Mouse (Mus musculus) spleen, postnatal 0 days (tissue): ENCODE measurements around the gene Kntc1. TPM values are rescaled to one million over a fixed set of nuclear protein-coding genes. Genes with fewer than 3 reads are reported as not detected.

ENCODE experiments used
- polyA plus RNA-seq: library from polyadenylated mRNA; unstranded; fragments of >200 nt; fragmentation: Nextera tagmentation; extraction: Ambion mirVana; gene quantifications from 2 replicates; pipeline ENCODE4 v1.2.1, GENCODE M21; 2015

Gene Kntc1
- 28.1 and 31.0 TPM in 2 replicates for polyA plus RNA-seq

DNA sequence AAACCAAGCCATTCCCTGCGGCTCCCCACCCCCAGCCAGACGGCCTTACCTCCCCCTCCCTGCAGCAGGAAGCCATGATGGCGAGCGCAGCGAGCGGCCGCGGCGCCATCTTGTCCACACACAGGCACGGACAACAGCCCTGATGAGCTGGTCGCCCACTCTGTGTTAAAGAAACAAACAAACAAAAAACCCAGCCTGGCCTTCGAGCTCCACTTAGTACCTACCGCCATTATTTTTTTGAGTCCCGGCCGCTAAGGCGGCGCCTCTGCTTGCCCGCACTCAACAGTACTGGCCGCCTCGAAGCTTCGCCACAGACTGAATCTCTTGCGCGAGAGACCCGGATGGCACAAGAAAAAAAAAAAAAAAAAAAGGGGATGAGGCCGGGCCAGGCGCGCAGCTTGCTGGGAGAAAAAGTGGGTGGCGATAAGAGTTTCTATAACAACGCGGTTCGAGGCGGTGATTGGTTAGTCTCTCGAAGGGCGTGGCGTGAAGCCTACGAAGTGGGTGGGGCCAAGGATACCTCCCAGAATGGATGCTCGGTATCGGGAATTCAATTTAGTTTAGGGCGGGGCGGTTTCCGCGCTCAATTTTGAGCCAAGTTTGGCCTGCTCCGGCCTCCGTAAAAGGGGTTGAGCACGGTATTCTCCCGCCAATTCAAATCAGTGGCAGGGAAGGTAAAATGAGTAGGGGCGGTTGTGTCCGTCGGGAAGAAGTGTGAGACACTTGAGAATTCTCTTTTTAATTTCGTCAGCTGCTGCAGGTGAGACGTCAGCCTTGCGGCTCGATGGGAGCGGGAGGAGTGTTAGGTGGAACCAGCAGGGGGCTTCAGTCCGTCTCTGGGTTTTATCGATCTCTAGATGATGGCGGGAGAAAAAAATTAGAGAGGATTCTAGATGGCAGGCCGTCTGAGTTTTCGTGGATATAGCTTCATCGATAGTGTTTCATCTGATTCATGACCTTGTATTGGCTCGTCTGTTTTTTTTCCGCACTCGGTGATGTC lies at the start of gene Kntc1, which contains the start of gene Rsrc2:
TSS of gene Kntc1 (plus strand) at position 652 of the 1,000 bp plus-strand sequence.
TSS of gene Rsrc2 (minus strand) at position 350 of the 1,000 bp plus-strand sequence.

DNA sequence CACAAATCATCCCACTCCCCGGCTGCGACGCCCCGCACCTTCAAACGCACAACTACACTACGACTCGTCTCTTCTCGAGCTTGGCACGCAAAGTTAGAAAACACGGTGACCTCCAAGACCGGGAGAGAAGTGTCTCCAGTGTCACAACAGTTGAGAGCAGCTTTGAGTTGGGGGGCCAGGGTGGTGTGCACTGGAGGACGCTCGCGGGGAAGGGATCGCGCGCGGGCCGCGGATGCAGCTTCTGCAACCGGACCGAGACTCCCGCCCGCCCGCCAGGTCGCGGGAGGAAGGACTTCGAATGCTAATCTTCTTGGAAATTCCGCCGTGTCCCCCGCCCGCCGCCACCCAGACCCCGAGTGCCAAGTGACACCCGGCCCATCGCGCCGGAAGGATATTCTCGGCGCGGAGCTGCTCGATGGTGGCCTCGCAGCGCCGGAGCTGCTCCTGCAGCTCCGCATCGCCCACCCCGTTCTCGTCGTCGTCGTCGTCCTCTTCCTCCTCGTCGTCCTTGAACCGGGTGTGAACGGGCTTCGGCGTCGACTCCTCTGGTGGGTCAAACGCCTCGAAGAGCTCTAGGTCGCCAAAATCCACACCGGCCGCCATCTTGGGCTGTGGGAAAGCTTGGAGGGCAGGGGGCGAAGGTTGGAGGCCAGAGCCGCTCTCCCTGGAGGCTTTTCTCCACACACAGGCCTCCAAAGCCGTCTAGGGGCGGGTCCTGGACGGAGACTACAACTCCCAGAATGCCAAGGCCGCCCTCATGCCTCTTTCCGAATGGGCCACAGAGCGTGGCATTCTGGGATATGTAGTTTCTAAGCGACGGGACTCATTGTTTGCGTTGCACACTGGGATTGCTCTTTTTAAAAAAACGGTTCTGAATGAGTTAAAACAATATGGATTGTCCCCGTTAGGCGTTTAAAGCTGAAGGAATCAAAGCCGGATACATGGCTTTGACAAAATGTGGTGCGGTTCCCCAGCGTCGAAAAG lies 28.9 kb upstream of the Kntc1 start, which contains the start of gene Zcchc8:
TSS of gene Zcchc8 (minus strand) at position 773 of the 984 bp plus-strand sequence.

DNA sequence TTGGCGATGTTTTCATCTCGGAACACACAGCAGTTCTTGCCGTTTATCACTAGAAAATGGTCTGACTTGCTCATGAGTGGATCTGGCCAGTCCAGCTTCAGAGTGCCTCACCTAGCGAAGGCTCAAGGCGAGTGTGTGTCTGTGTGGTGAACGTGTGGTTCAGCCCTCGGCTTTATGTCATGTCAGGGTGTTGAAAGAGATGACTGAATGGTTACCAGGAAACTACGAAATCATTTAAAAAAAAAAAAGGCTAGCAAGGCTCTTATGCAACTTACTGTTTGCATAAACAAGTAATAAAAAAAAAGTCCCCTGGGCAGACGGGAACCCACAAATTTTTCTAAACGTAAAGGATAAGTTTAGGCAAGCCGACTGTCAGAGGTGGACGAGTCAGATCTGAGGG lies 115.8 kb downstream of the Kntc1 start, which contains the start of gene Hcar2:
TSS of gene Hcar2 (minus strand) at position 135 of the 400 bp plus-strand sequence.

Other genes starting within 250 kb of the Kntc1 start
- 0.12 TPM in 1 of 2 replicates, not detected in the other for gene B3gnt4, start 239.3 kb upstream of the Kntc1 start, polyA plus RNA-seq
- gene Diablo, start 225.5 kb upstream of the Kntc1 start, polyA plus RNA-seq = 70.7 and 72.1 TPM in 2 replicates
- 0.25 and 0.36 TPM in 2 replicates for gene Gm49027, start 224.2 kb upstream of the Kntc1 start, polyA plus RNA-seq
- 16.1 and 17.2 TPM in 2 replicates for gene Vps33a, start 176.7 kb upstream of the Kntc1 start, polyA plus RNA-seq
- 19.6 and 21.0 TPM in 2 replicates for gene Clip1, start 65.1 kb upstream of the Kntc1 start, polyA plus RNA-seq
- 47.6 and 49.0 TPM in 2 replicates for gene Zcchc8, start 28.6 kb upstream of the Kntc1 start, polyA plus RNA-seq
- gene Rsrc2, start 302 bp upstream of the Kntc1 start, polyA plus RNA-seq = 69.5 and 70.0 TPM in 2 replicates
- gene Hcar2, start 115.8 kb downstream of the Kntc1 start, polyA plus RNA-seq = 1.2 and 2.4 TPM in 2 replicates
- gene Hcar1, start 130.3 kb downstream of the Kntc1 start, polyA plus RNA-seq = 1.4 and 1.8 TPM in 2 replicates
- 77.7 and 93.2 TPM in 2 replicates for gene Denr, start 157.5 kb downstream of the Kntc1 start, polyA plus RNA-seq
- 2.4 and 3.9 TPM in 2 replicates for gene Gm43518, start 177.7 kb downstream of the Kntc1 start, polyA plus RNA-seq
- 3.3 and 4.4 TPM in 2 replicates for gene Ccdc62, start 181.0 kb downstream of the Kntc1 start, polyA plus RNA-seq
- 4.4 and 5.3 TPM in 2 replicates for gene Hip1r, start 223.9 kb downstream of the Kntc1 start, polyA plus RNA-seq